Mouse (Mus musculus): Measurements from ENCODE around the gene Sco1. TPM values are rescaled to one million over a fixed set of nuclear protein-coding genes. Genes with fewer than 3 reads are reported as not detected.

Gene Sco1
- total and polyA plus RNA-seq, 2 experiments from 2014 or later, result 12.4 to 14.7 TPM

GRCm38 (mm10) chr11:67023802-67024340 lies 28.6 kb upstream of the Sco1 start:
- H3K27ac ChIP-seq (ENCODE audit: low read depth, low read length), result no peak overlapping the region
- no peak overlapping the region for H3K9ac ChIP-seq (replicated peaks; ENCODE audit: low read length, poor library complexity, severe bottlenecking)
- ATAC-seq (ENCODE audit: low FRiP score) (no peak), DNase-seq (ENCODE audit: low spot score) (no peak)
- H3K9me3 ChIP-seq (ENCODE audit: low read length), result no peaks in the 10 kb centered on the region
- H3K4me2 ChIP-seq (ENCODE audit: low read depth, low read length, poor library complexity, severe bottlenecking), result peak overlapping the region; percentile 79; the same call in 1 of the 2 replicates
- no peak for TF ChIP-seq CTCF (IDR thresholded peaks at IDR 0.05)
- H3K27me3 ChIP-seq (ENCODE audit: insufficient read depth, low read length), result peaks cover 2% of the 10 kb centered on the region; the same call in 1 of the 2 replicates
- H3K36me3 ChIP-seq (ENCODE audit: insufficient read depth, low read length), result no peaks in the 10 kb centered on the region
- no peak overlapping the region for H3K4me3 ChIP-seq (ENCODE audit: low read depth, low read length)
- no peaks in the 10 kb centered on the region for H3K4me1 ChIP-seq (ENCODE audit: insufficient read depth, low read length)
- WGBS, result 13% methylated on average over 6 of the region's 6 CpGs

- WGBS, result 2% methylated on average over 35 of the region's 35 CpGs
- no peaks in the 10 kb centered on the region for H3K9me3 ChIP-seq (ENCODE audit: low read length)
- H3K27ac ChIP-seq (ENCODE audit: low read depth, low read length), result no peak within 1 kb of the TSS
- peak; percentile 95 for DNase-seq (ENCODE audit: low spot score)
- no peaks in the 10 kb centered on the region for H3K27me3 ChIP-seq (ENCODE audit: insufficient read depth, low read length)
- ATAC-seq (ENCODE audit: low FRiP score), result peak; percentile 94
- TF ChIP-seq CTCF (IDR thresholded peaks at IDR 0.05), result peak; percentile 80
- peak within 1 kb of the TSS; percentile 40 for H3K4me3 ChIP-seq (ENCODE audit: low read depth, low read length)
- H3K9ac ChIP-seq (replicated peaks; ENCODE audit: low read length, poor library complexity, severe bottlenecking), result peak within 1 kb of the TSS; percentile 50; the same call in 1 of the 2 replicates
- peak within 1 kb of the TSS; percentile 79 for H3K4me2 ChIP-seq (ENCODE audit: low read depth, low read length, poor library complexity, severe bottlenecking)
- H3K36me3 ChIP-seq (ENCODE audit: insufficient read depth, low read length), result no peaks in the 10 kb centered on the region
- no peaks in the 10 kb centered on the region for H3K4me1 ChIP-seq (ENCODE audit: insufficient read depth, low read length)
Measured at GRCm38 (mm10) chr11:67024867-67025477, 27.5 kb upstream of the Sco1 start, which contains the start of gene Tmem220. TSS of gene Tmem220 (plus strand) at chr11:67025154.

GRCm38 (mm10) chr11:67030904-67031602 lies 21.4 kb upstream of the Sco1 start:
- H3K4me2 ChIP-seq (ENCODE audit: low read depth, low read length, poor library complexity, severe bottlenecking), result no peak overlapping the region
- H3K27ac ChIP-seq (ENCODE audit: low read depth, low read length), result no peak overlapping the region
- WGBS, result 63% methylated on average over 16 of the region's 16 CpGs
- H3K36me3 ChIP-seq (ENCODE audit: insufficient read depth, low read length), result no peaks in the 10 kb centered on the region
- no peaks in the 10 kb centered on the region for H3K4me1 ChIP-seq (ENCODE audit: insufficient read depth, low read length)
- no peak overlapping the region for H3K4me3 ChIP-seq (ENCODE audit: low read depth, low read length)
- TF ChIP-seq CTCF (IDR thresholded peaks at IDR 0.05), result no peak
- no peak for ATAC-seq (ENCODE audit: low FRiP score)
- H3K9ac ChIP-seq (replicated peaks; ENCODE audit: low read length, poor library complexity, severe bottlenecking), result no peak overlapping the region
- H3K9me3 ChIP-seq (ENCODE audit: low read length), result no peaks in the 10 kb centered on the region
- no peaks in the 10 kb centered on the region for H3K27me3 ChIP-seq (ENCODE audit: insufficient read depth, low read length)
- DNase-seq (ENCODE audit: low spot score), result no peak

- no peak for DNase-seq (ENCODE audit: low spot score)
- no peak overlapping the region for H3K4me3 ChIP-seq (ENCODE audit: low read depth, low read length)
- ATAC-seq (ENCODE audit: low FRiP score), result no peak
- no peaks in the 10 kb centered on the region for H3K9me3 ChIP-seq (ENCODE audit: low read length)
- no peaks in the 10 kb centered on the region for H3K36me3 ChIP-seq (ENCODE audit: insufficient read depth, low read length)
- no peak for TF ChIP-seq CTCF (IDR thresholded peaks at IDR 0.05)
- H3K4me2 ChIP-seq (ENCODE audit: low read depth, low read length, poor library complexity, severe bottlenecking), result no peak overlapping the region
- no peaks in the 10 kb centered on the region for H3K27me3 ChIP-seq (ENCODE audit: insufficient read depth, low read length)
- H3K27ac ChIP-seq (ENCODE audit: low read depth, low read length), result no peak overlapping the region
- WGBS, result 77% methylated on average over 2 of the region's 2 CpGs
- H3K9ac ChIP-seq (replicated peaks; ENCODE audit: low read length, poor library complexity, severe bottlenecking), result no peak overlapping the region
- no peaks in the 10 kb centered on the region for H3K4me1 ChIP-seq (ENCODE audit: insufficient read depth, low read length)
Measured at GRCm38 (mm10) chr11:67031603-67031915, 20.9 kb upstream of the Sco1 start.

- no peak for DNase-seq (ENCODE audit: low spot score)
- WGBS, result 83% methylated on average over 4 of the region's 4 CpGs
- Histone ChIP-seq H3K4me3 (ENCODE audit: low read depth, low read length) (no peak overlapping the region), H3K27me3 (ENCODE audit: insufficient read depth, low read length) (no peaks in the 10 kb centered on the region), H3K9ac (replicated peaks; ENCODE audit: low read length, poor library complexity, severe bottlenecking) (no peak overlapping the region), H3K27ac (ENCODE audit: low read depth, low read length) (no peak overlapping the region), H3K9me3 (ENCODE audit: low read length) (no peaks in the 10 kb centered on the region), H3K4me2 (ENCODE audit: low read depth, low read length, poor library complexity, severe bottlenecking) (no peak overlapping the region), H3K36me3 (ENCODE audit: insufficient read depth, low read length) (peaks cover 6% of the 10 kb centered on the region; the same call in 1 of the 2 replicates), H3K4me1 (ENCODE audit: insufficient read depth, low read length) (no peaks in the 10 kb centered on the region)
- TF ChIP-seq CTCF (IDR thresholded peaks at IDR 0.05), result no peak
- ATAC-seq (ENCODE audit: low FRiP score), result no peak
Measured at GRCm38 (mm10) chr11:67034775-67035485, 17.5 kb upstream of the Sco1 start.
